Mouse (Mus musculus) right cerebral cortex, adult 2 months (tissue): ENCODE data around the gene Hao1.

Experiments used
- DNase-seq, 2 experiments: peaks; one replicate each; pipeline ENCODE4 v3.0.0; 2021 to 2022; ENCODE audit warnings: low spot score in 2 of 2

The Hao1 gene

DNA sequence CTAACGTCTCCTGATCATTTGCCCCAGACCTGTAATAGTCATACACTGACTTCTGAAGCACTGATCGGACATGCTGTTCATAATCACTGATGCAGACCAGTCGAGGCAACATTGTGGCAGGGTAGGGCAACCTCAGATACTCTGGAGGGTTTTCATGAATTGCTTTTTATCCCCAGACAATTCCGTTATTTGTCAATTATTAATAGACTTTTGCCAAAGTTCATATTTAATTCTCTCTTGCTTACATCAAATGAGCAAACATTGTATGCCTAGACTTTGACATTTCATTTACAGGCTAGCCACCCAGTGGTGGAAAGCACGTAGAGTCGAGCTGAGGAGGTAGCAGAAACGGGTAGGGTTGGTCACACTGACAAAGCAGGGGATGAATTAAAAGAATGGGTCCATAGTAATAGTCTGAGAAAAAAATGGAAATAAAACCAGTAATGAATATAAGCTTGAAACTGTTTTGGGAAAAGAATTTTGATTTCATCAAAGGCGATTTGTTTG, at the start of gene Hao1:
Gene Hao1 (minus strand): TSS at position 148 of the 507 bp plus-strand sequence.
- no peak for DNase-seq

DNA sequence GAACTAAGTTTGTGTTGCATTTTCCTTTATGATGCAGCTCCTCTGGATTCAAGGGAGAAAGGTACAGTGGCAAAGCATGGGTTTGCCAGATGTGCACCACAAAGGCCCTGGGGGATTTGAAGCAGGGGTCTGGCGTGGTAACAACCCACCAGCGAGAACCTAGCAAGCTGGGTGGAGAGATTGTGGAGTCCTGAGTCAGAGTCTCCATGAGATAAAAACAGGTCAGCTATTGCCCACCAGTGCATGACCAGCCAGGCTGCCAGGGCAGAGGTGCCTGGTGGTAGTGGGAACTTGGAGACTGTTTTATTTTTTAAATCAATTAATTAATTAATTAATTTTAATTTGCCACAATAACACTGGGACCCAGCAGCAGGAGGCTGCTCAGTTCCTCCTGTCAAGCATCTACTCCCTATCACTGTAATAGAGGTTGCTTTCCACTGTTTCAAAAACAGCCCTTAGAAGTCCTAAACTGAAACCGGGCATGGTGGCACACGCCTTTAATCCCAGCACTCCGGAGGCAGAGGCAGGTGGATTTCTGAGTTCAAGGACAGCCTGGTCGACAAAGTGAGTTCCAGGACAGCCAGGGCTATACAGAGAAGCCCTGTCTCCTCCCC, 37.0 kb upstream of the Hao1 start:
- no peak for DNase-seq

DNA sequence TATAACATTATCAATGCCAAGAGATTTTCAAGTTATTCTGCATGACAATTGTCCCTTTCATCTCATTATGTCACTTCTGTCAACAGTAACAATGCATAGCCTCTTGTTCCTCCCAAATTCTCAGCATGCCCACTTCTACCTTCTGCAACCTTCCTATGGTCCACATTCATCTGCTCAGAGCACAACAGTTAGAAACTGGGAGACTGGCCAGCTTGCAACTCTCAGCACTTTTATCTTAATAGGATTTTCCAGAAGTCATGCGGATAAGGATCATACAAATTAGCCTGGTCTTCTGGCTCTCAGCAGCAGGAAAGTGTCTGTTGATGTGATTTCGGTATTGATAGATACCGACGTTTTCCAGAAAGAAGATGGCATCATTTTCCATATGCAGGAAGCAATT, 31.1 kb upstream of the Hao1 start:
- no peak for DNase-seq

DNA sequence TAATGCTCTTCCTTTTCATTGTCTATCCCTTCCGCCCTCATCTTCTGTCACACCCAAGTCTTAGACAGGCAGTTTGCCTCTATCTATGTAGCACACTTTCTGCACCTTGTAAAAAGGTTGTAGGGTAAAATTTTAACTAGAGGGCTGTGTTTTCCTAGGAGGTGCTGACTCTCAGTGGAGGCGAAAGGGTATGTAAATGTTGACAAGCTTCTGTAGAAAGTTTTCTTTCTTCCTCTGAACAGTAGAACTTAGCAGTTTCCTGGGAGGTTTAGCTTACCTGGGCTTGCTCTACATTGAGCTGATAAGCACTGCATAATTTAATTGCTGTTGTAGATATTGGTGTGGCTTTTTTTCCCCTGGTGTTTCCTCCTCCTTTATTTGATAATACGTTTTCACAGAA, 5.3 kb upstream of the Hao1 start:
- DNase-seq: no peak

DNA sequence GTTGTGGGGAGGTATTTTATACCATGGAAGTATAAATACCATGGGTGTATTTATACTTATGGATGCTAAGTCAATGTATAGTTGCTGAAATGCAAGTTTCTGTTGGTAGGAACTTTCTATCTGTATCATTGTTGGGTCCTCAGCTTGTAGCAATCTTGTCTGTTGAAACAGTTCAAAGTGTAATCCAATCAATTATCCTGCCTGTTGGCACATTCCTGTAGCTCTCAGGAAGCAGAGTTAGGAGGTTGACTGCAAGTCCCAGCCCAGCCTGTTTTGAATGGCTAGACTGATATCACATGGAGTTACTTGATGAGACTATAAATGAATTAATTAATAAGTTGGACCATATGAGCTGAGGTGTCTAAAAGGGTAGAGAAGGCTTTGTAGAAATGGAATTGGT, 1.8 kb downstream of the Hao1 start:
- DNase-seq: no peak

DNA sequence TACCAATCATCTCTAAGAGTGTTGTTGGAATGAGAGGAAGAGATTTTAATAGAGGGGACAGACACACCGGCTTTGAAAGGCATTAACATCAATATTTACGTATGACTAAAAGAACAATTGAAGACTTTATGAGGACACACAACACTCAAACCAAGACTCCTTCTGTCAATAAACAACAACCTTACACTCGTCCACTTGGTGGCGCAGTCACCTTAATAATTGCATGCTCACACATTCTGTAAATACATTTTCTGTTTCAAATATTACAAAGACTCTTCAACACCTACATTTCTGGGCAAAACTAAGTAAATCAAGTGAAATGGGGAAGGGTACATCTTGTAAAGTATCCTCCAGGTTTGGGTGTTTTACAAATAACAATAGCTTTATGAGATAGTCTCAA, 4.4 kb downstream of the Hao1 start:
- peak; percentile 78 to 80 for DNase-seq

DNA sequence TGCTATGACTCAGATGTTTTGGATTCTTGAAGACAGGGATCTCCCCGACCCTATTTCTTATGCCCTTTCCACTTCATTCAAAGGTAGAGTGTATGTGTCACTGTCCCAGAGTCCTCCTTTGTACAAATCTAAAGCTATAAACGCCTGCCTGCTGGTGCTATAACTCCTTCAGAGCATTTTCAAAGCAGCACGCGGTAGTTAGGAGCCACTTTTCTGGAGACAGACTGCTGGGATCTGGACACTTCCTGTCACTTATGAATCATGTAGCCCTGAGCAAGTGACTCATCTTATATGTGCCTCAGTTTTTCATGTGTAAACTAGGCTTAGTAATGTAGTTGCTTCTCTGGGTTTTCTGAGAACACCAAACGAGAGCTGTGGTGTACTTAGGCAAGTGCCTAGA, 9.1 kb downstream of the Hao1 start:
- DNase-seq: no peak

DNA sequence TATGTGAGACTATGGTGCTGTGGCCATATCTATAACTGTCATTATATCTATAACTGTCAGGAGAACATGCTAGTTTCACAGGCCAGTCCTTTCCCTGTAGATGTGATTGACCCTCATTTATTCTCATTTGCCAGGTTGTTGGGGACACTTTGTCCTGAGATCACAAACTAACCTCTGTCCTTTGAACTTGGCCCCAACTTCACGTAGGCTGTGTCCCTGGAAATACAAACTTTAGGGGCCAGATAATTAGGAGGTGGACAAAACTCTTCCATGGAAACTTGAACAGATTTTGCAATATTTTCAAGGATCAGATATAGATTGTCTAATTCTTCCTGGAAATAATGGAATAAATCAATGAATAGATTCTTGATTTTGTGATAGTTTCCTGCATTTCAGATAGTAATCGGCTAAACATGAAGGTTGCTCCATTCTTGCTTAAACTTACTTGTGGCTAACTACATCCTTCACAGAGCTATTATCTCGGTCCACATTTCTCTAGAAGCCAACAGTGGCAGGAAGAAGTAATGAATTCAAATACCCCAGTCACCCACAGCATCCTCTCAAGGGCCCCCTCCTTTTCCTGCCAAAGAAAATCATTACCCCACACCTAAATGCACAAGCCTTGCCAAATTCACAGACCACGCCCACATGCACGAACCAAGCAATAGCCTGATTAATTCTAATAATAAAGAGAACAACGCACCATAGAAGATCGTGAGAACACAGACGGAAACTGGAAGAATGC, 9.7 kb downstream of the Hao1 start:
- DNase-seq: no peak

DNA sequence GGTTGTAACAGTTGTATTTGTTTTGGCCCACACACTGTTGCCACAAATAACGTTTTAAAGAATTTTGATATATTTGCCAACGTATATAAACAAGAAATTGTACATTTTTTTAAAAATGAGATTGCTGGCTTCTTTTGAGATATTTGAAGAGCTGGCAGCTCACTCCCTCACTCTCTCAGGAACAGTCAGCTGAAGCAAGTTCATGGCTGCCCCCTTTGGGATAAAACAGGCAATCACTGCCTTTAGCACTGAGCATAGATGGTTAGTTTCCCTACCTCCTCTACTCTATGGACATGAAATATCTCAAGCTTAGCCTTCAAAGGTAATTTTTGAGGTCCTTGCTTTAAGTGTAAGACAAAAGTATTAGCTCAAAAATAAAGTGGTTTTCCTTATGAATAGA, 10.7 kb downstream of the Hao1 start:
- DNase-seq: peak in 1 of 2 experiments; percentile 22

DNA sequence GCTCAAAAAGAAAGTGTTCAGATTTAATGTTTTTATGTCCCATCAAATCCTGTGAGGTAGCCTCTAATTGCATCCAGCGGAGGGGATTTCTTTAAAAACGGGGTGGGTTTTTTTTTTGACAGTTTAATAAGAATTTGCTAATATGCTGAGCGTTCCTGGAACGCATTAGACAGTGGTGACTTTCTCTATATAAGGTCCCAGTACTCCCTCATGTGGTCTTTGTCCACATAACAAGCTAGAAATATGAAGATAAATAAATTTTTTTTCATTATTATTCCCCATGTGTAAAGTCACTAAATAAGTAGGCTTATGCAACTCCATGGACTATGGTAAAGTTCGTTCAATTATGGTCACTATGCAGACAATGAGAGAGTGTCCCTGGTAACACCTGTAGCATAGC, 13.1 kb downstream of the Hao1 start:
- DNase-seq: no peak

DNA sequence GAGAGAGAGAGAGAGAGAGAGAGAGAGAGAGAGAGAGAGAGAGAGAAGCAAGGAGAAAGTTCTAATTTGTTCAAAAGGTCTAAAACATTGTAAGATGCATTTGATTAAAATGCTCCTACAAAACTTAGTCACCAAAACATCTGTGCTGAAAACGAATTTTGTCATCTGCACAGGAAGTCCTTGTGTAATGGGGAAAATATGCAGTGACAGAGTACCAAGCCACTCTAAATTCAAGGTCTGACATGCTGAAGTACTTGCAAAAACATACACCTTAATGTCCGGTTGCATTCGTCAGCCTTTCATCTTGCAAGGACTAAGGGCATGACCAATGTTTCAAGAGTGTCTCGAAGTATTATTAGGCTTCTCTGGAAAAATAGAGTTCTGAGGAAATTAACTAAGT, 15.7 kb downstream of the Hao1 start:
- no peak for DNase-seq

DNA sequence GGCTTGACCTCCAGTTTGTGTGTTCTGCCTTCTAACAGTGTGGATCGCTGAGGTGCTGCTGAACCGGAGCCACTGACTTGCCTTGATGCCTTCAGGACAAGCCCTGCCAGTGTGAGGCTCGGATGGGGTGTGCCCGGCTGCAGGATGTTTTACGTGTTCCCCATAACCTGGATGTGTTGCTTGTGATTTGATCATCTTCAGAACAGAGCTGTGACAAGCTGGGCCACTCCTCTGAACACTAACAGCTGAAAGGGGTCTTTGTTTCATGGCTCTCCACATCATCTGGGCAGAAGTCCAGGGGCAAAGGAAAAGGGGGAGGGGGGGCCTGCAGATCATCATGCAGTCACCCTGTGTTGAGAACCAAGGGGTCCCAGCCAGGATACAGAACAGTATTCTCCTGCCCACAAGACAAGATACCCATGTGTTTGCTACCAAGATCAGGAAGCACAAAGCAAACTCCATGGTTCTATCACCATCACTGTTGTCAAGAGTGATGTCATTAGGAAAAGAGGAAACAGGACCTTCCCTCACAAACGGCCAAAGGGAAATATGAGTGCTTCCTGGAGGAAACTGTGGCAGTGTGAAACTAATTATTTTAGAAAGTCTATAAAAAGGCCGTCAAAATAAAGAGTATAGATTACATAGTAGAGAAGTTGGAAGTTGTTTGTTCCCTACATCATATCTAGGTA, 25.9 kb downstream of the Hao1 start:
- DNase-seq: no peak

DNA sequence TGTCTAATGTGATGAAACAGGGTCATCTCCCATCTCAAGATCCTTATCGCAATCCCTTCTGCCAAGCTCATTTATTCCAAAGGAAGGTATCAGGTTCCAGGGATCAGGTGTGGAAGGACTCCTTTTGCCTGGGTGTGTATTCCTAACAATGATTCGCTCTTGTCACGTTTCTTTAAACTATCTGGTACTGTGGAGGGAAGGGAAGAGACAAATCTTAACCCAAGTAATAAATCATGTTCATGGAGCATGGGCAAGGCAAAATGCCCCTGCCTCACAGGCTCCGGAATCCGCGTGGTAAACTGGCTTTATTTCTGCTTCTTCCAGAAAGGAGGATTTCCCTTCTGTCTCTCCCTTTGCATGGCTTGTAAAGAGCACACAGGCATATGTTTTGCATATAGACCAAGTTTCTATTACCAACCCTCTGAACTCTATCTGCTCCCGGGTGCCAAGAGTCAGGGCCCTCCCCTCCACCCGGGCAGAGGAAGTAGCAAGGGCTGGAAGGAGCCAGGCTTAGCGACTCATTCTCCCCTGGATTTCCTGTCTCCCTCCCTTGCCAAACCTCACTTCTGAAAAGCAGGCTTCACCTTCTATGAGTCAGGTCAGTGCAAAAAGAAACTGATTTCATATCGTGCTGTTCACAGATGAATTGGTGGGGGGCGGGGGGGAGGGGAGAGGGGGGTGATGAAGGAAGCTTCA, 26.6 kb downstream of the Hao1 start:
- no peak for DNase-seq

DNA sequence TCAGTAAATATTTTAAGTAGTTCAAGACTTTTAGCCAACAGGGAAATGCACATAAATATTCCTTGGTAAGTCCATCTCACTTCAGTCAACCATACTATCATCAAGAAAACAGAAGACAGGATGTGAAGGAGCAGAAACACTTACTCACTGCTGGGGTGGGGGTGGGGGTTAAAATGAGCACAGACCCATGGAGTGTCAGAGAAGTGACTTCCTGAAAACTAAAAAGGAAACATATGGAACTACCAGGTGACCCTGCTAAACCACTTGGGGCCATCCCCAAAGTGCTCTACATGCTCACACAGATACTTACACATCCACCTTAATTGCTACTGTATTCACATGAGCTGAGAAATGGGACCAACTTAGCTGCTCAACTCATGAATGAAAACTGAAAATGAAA, 36.1 kb downstream of the Hao1 start:
- DNase-seq: no peak

DNA sequence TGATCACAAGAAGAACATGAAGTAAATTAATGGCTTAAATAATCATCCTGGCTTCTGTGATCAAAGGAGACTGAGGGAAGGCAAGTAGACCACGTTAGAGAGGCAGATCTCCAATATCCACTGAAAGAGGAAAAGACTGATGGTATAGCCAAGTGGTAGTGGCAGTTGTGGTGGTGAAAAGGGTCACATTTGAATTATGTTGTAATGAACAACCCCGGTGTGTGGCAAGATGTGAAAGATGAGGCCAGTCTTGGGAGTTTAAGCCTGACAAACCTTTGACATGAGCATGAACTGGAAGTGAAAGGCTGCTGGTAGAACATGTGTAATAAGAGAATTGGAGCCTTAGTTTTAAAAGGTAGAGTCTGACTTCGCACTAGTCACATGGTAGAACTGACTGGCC, 54.4 kb downstream of the Hao1 start:
- no peak for DNase-seq

DNA sequence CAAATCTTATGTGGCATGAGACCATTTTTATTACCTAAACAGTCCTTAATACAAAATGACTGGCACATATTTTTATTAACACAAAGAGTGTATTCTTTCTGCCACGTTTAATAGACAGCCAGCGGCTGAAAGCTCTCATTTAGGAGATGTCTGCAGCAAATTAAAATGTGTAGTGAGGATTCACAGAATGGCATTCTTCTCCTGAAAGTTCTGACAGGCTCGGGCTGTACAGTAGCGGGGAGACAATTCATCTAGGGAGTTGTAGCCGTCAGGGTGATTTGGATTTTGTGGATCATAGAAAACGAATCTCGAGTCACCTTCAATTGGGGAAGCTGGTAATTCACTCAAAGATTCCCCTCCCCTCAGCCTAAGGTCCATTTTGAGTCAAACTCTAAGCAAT, 55.7 kb downstream of the Hao1 start:
- DNase-seq: no peak

DNA sequence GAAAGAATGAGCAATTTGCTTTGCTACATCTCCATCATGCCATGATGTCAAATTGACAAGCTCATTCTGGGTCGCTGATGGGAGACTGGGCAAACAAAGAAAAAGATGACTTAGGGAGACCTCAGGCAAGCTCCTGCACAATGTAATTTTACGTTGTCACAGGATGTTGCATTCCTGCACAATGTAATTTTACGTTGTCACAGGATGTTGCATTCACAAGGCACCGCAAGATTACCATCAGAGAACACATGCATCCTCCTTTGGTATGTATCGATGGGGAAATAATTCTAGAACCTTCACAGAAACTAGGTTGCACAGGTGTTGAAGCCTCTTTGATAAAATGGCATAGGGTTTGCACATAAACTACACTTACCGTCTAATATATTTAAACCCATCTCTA, 65.5 kb downstream of the Hao1 start:
- no peak for DNase-seq

DNA sequence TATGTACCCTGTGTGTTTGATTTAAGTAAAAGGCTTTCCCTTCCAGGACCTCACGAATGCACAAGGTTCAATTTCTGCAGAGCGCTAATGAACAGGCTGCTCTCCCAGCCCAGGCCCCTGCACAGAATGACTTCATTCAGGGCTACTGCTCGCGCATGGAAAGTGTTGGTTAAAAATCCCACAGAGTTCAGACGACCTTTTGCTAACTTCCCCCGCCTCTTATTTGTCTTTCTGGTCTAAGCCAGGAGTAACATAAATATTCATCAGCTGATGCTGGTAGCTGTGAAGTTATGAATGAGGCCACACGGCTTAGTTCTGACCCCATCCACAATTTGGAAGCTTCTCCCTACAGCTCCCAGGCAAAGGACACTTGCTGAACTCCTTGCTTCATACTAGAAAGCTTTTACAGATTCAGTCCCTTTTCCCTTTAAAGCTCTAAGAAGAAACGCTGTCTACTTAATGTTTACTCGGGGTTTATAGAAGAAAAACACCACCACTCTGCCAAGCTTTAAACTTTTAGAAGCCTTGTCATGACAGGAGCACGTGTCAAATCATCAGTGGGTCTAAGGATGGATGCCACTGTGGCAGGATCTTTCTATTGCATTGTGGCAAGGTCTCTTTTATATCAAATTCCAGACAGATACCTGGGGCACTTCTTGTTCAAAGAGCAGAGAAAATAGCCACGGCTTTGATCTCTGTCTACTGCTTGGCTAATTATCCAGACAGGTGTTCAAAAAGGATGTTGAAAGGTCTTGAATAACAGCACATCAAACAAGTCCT, 67.9 kb downstream of the Hao1 start:
- DNase-seq: no peak

DNA sequence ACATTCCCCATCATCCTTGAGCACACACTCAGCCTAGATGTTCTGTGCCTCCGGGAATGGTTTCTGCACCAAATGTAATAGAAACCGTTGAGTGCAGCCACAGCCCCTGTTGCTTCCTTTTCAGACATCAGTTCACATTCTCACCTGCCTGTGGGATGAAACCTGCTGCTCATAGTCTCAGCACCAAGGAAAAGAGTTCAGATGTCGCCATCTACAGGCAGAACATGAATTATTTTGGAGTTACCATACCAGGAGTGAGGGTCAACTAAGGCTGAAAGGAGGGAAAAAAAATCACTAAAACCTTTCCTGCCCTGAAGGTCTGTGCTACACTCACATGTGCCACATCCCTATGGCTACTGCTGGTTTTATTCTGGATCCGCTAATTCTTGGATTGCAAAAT, 71.5 kb downstream of the Hao1 start:
- DNase-seq: peak in 1 of 2 experiments; percentile 11

DNA sequence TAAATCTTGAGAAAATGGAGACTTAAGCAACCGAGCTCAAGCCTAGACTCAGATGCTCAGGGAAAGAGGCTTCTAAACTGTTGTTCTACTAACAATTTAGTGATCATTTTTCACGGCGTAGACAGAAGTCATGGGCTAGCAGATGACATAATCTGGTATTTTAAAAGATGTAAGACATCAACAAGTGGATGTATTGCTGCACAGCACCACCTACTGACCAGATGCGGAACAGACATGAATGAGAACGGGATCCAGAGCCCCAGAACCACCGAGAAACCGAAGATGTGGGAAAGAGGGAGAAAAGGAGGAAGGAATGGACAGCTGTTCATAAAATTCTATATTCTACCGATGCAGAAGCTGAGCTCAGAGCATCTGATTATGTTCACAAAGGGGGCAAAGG, 72.4 kb downstream of the Hao1 start:
- DNase-seq: peak; percentile 84 to 86

DNA sequence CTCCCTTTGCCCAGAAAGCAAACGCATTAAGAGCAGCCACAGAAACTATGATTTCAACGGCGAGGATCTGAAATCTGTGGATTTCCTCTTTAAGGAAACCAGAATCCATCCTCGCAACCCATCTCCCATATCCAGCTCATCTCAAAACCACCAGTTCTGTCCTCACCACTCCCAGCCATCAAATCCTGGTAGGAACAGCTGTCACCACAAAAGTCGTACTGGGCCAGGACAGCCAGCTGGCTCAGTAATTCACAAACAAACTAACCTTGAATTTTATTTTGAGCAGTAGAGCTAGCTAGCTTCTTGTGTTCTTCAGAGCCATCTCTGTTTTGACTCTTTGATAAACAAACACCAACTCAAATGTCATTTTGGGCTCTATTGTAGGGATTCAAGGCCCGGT, 73.0 kb downstream of the Hao1 start:
- DNase-seq: no peak

DNA sequence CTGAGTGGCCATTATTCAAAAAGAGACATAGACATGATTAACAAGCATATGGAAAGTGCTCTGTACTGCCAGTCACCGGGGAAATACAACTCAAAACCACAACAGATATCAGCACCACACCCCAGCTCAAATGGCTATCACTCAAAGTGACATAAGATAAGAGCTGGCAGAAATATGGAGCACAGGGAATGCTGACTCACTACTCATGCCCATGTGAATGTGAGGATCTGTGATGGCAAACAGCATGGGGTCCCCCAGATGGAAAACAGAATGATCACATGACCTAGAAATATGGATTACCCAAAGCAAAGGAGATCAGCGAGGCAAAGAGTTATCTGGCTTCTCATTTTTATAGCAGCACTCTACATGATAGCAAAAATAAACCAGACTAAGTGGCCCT, 89.0 kb downstream of the Hao1 start:
- no peak for DNase-seq
